Mouse (Mus musculus): ENCODE results near the gene Ece2. TPM values are rescaled to one million over a fixed set of nuclear protein-coding genes. Genes with fewer than 3 reads are reported as not detected.

Gene Ece2
- polyA plus RNA-seq, 1 experiment from 2014 or later, result 2.6 TPM

DNA sequence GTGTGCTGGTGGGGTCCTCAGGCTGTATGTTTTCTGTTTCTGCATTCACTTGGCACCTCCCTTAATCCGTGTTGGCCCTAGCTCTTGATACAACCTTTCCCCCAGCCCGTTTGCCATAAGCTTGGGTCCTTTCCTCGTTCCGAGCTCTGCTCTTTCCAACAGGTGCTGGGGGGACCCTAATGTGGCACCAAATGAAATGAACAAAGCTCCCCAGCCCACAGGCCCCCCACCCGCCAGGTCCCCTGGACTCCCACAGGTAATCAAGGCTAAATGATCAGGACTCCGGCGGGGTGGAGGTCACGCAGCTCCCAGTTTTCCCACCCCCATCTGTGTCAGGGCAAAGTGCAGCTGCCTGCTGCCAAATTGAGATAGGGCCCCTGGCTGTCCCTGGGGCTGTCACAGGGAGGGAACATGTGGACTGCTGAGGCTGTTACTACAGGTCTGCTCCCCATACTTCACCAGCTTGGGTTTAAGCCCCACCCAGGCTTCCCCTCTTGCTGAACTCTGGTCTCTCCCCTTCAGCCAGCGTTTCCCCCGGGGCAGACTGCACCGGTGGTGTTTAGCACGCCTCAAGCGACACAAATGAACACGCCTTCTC lies 44.2 kb downstream of the Ece2 start:
- no peak for ATAC-seq (ENCODE audit: insufficient read depth, low FRiP score)
- 4% methylated on average over 14 of the region's 14 CpGs for WGBS
- Histone ChIP-seq H3K9ac (ENCODE audit: low read length) (peak overlapping the region; percentile 96), H3K36me3 (ENCODE audit: control insufficient read depth, insufficient read depth, low read length) (peaks cover 27% of the 10 kb centered on the region), H3K9me3 (replicated peaks; ENCODE audit: control insufficient read depth, low read length) (no peaks in the 10 kb centered on the region), H3K4me3 (replicated peaks; ENCODE audit: low read length) (peak overlapping the region; percentile 93), H3K27me3 (ENCODE audit: control insufficient read depth, insufficient read depth, low read length) (no peaks in the 10 kb centered on the region), H3K4me2 (ENCODE audit: low read depth, low read length) (peak overlapping the region; percentile 98), H3K27ac (ENCODE audit: low read length) (peak overlapping the region; percentile 95), H3K4me1 (ENCODE audit: control insufficient read depth, insufficient read depth, low read length) (peaks cover 28% of the 10 kb centered on the region)

GRCm38 (mm10) chr16:20675213-20675612 lies 45.6 kb downstream of the Ece2 start:
- Histone ChIP-seq H3K36me3 (ENCODE audit: control insufficient read depth, insufficient read depth, low read length) (peaks cover 34% of the 10 kb centered on the region), H3K9ac (ENCODE audit: low read length) (no peak overlapping the region), H3K27ac (ENCODE audit: low read length) (no peak overlapping the region), H3K4me3 (replicated peaks; ENCODE audit: low read length) (no peak overlapping the region), H3K9me3 (replicated peaks; ENCODE audit: control insufficient read depth, low read length) (no peaks in the 10 kb centered on the region), H3K27me3 (ENCODE audit: control insufficient read depth, insufficient read depth, low read length) (no peaks in the 10 kb centered on the region), H3K4me1 (ENCODE audit: control insufficient read depth, insufficient read depth, low read length) (peaks cover 28% of the 10 kb centered on the region), H3K4me2 (ENCODE audit: low read depth, low read length) (no peak overlapping the region)
- no peak for ATAC-seq (ENCODE audit: insufficient read depth, low FRiP score)
- WGBS, result 88% methylated on average over 6 of the region's 6 CpGs

GRCm38 (mm10) chr16:20676702-20677101 lies 47.1 kb downstream of the Ece2 start:
- Histone ChIP-seq H3K4me3 (replicated peaks; ENCODE audit: low read length) (no peak overlapping the region), H3K9ac (ENCODE audit: low read length) (no peak overlapping the region), H3K27me3 (ENCODE audit: control insufficient read depth, insufficient read depth, low read length) (no peaks in the 10 kb centered on the region), H3K9me3 (replicated peaks; ENCODE audit: control insufficient read depth, low read length) (no peaks in the 10 kb centered on the region), H3K4me2 (ENCODE audit: low read depth, low read length) (no peak overlapping the region), H3K36me3 (ENCODE audit: control insufficient read depth, insufficient read depth, low read length) (peaks cover 47% of the 10 kb centered on the region), H3K4me1 (ENCODE audit: control insufficient read depth, insufficient read depth, low read length) (peaks cover 28% of the 10 kb centered on the region), H3K27ac (ENCODE audit: low read length) (no peak overlapping the region)
- ATAC-seq (ENCODE audit: insufficient read depth, low FRiP score), result no peak
- WGBS, result 69% methylated on average over 4 of the region's 4 CpGs

- no peak for ATAC-seq (ENCODE audit: insufficient read depth, low FRiP score)
- H3K4me2 ChIP-seq (ENCODE audit: low read depth, low read length), result no peak overlapping the region
- H3K4me3 ChIP-seq (replicated peaks; ENCODE audit: low read length), result no peak overlapping the region
- H3K4me1 ChIP-seq (ENCODE audit: control insufficient read depth, insufficient read depth, low read length), result peaks cover 25% of the 10 kb centered on the region
- no peaks in the 10 kb centered on the region for H3K27me3 ChIP-seq (ENCODE audit: control insufficient read depth, insufficient read depth, low read length)
- H3K36me3 ChIP-seq (ENCODE audit: control insufficient read depth, insufficient read depth, low read length), result peaks cover 54% of the 10 kb centered on the region
- no peak overlapping the region for H3K9ac ChIP-seq (ENCODE audit: low read length)
- peak overlapping the region; percentile 53; the same call in 1 of the 2 replicates for H3K27ac ChIP-seq (ENCODE audit: low read length)
- H3K9me3 ChIP-seq (replicated peaks; ENCODE audit: control insufficient read depth, low read length), result no peaks in the 10 kb centered on the region
- WGBS, result 79% methylated on average over 5 of the region's 5 CpGs
These were observed 47.8 kb downstream of the Ece2 start for GRCm38 (mm10) chr16:20677380-20677779.

DNA sequence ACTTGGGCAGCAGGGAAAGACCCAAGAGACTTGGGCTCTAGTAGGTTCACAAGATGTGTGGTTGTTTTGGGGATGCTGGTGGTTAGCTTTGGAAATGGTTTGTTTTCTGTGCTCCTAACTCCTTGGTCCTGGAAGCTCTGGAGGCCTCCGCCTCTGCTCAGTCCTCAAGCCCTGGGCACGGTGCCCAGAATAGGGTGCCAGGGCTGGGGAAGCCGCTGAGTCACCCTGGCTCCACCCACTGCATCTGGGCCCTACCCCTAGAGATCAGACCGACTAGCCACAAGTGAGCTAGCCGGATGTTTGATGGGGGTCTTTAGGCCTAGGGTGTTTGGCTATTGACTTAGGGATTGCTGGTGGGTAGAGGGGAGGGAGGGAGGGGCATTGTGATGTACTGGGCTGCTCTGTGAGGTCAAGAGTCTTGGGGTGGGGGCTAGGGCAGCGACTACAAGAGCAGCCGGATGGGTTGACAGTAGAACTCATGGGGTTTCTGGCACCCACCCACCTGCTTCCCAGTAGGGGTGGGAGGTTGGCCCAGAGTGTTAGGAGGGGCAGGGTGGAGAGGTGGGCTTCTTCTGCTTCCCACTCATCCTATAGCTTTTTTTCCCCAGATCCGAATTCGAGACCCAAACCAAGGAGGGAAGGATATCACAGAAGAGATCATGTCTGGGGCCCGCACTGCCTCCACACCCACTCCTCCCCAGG lies 48.5 kb downstream of the Ece2 start:
- 63% methylated on average over 10 of the region's 10 CpGs for WGBS
- Histone ChIP-seq H3K4me2 (ENCODE audit: low read depth, low read length) (no peak overlapping the region), H3K4me1 (ENCODE audit: control insufficient read depth, insufficient read depth, low read length) (peaks cover 25% of the 10 kb centered on the region), H3K9ac (ENCODE audit: low read length) (no peak overlapping the region), H3K4me3 (replicated peaks; ENCODE audit: low read length) (no peak overlapping the region), H3K9me3 (replicated peaks; ENCODE audit: control insufficient read depth, low read length) (no peaks in the 10 kb centered on the region), H3K27me3 (ENCODE audit: control insufficient read depth, insufficient read depth, low read length) (no peaks in the 10 kb centered on the region), H3K27ac (ENCODE audit: low read length) (peak overlapping the region; percentile 53; the same call in 1 of the 2 replicates), H3K36me3 (ENCODE audit: control insufficient read depth, insufficient read depth, low read length) (peaks cover 60% of the 10 kb centered on the region)
- peak; percentile 75; the same call in 1 of the 2 replicates for ATAC-seq (ENCODE audit: insufficient read depth, low FRiP score)

DNA sequence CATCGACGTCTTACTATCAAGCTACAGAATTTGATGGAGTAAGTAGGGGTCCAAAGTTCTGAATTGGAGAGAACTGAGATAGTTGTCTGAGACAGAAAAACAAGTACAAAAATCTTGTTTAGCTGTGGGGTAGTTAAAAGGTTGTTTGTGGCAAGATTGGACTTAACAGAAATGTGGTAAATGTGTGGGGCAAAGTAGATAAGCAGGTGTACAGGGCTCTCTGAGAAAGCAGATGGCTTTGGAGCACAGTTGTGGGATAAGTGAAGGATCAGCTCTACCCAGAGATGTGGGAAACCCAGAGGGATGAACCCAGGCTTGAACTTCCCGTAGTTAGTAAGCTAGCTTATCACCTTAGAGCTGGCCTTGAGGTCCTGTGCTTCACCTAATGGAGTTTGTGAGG lies 61.1 kb downstream of the Ece2 start:
- Histone ChIP-seq H3K4me3 (replicated peaks; ENCODE audit: low read length) (no peak overlapping the region), H3K4me1 (ENCODE audit: control insufficient read depth, insufficient read depth, low read length) (peaks cover 8% of the 10 kb centered on the region; the same call in 1 of the 2 replicates), H3K9ac (ENCODE audit: low read length) (no peak overlapping the region), H3K36me3 (ENCODE audit: control insufficient read depth, insufficient read depth, low read length) (peaks cover 29% of the 10 kb centered on the region), H3K27me3 (ENCODE audit: control insufficient read depth, insufficient read depth, low read length) (no peaks in the 10 kb centered on the region), H3K27ac (ENCODE audit: low read length) (no peak overlapping the region), H3K9me3 (replicated peaks; ENCODE audit: control insufficient read depth, low read length) (no peaks in the 10 kb centered on the region), H3K4me2 (ENCODE audit: low read depth, low read length) (no peak overlapping the region)
- WGBS, result 81% methylated on average over 3 of the region's 3 CpGs
- ATAC-seq (ENCODE audit: insufficient read depth, low FRiP score), result no peak

DNA sequence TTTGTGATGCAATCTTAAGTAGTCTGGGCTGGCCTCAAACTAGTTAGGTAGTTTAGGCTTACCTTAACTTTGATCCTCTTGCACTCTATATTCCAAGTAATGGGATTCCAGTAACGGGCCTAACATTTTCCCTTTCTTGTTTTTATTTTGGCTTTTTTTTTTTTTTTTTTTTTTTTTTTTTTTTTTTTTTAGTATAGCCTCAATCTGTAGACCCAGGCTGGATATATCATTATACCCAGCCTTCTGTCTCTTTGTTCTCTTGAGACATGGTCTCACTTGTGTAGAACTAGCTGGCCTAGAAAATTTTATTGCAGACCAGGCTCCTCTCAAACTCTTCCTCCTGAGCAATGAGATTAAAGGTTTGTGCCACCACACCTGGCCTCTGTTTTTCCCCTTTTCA lies 62.0 kb downstream of the Ece2 start:
- Histone ChIP-seq H3K36me3 (ENCODE audit: control insufficient read depth, insufficient read depth, low read length) (peaks cover 22% of the 10 kb centered on the region), H3K9ac (ENCODE audit: low read length) (no peak overlapping the region), H3K9me3 (replicated peaks; ENCODE audit: control insufficient read depth, low read length) (no peaks in the 10 kb centered on the region), H3K27me3 (ENCODE audit: control insufficient read depth, insufficient read depth, low read length) (peaks cover 4% of the 10 kb centered on the region; the same call in 1 of the 2 replicates), H3K27ac (ENCODE audit: low read length) (no peak overlapping the region), H3K4me2 (ENCODE audit: low read depth, low read length) (no peak overlapping the region), H3K4me1 (ENCODE audit: control insufficient read depth, insufficient read depth, low read length) (peaks cover 15% of the 10 kb centered on the region), H3K4me3 (replicated peaks; ENCODE audit: low read length) (no peak overlapping the region)
- ATAC-seq (ENCODE audit: insufficient read depth, low FRiP score), result no peak
- 63% methylated on average over 1 of the region's 1 CpGs for WGBS

- ATAC-seq (ENCODE audit: insufficient read depth, low FRiP score), result no peak
- H3K9me3 ChIP-seq (replicated peaks; ENCODE audit: control insufficient read depth, low read length), result no peaks in the 10 kb centered on the region
- peak overlapping the region; percentile 87; the same call in 1 of the 2 replicates for H3K4me2 ChIP-seq (ENCODE audit: low read depth, low read length)
- no peak overlapping the region; the same call in 1 of the 2 replicates for H3K4me3 ChIP-seq (replicated peaks; ENCODE audit: low read length)
- H3K27me3 ChIP-seq (ENCODE audit: control insufficient read depth, insufficient read depth, low read length), result peaks cover 4% of the 10 kb centered on the region; the same call in 1 of the 2 replicates
- WGBS, result 56% methylated on average over 16 of the region's 16 CpGs
- H3K27ac ChIP-seq (ENCODE audit: low read length), result no peak overlapping the region
- H3K36me3 ChIP-seq (ENCODE audit: control insufficient read depth, insufficient read depth, low read length), result peaks cover 14% of the 10 kb centered on the region
- no peak overlapping the region for H3K9ac ChIP-seq (ENCODE audit: low read length)
- H3K4me1 ChIP-seq (ENCODE audit: control insufficient read depth, insufficient read depth, low read length), result peaks cover 15% of the 10 kb centered on the region
These were observed 62.8 kb downstream of the Ece2 start for GRCm38 (mm10) chr16:20692241-20692965.
